Mouse (Mus musculus) neural tube, embryonic 11.5 days (tissue): ENCODE measurements at regions not wholly inside any gene's neighbourhood (a gene's known extent, or its start where the extent isn't known, plus 50 kb on each side); places are given as distances from the start of the nearest gene placed in this dataset.

Experiments used
- ATAC-seq: fragments of 200-750 bp; cut with Nextera tagmentation; 2 replicates; pipeline ENCODE4 v1.8.0; 2017; ENCODE audit warnings: moderate number of reproducible peaks, mild to moderate bottlenecking, moderate TSS enrichment, moderate library complexity; ENCODE audit not compliant: insufficient read depth, low FRiP score, low TSS enrichment
- DNase-seq: peaks from one replicate; pipeline ENCODE4 v3.0.0-alpha.2; 2015; ENCODE audit warnings: low spot score
- H3K27ac ChIP-seq: fragments of 300-500 bp; sonication (generic); 2 replicates; pipeline ENCODE4 v1.5.1; 2014; ENCODE audit warnings: low read depth, mild to moderate bottlenecking, low read length
- H3K27me3 ChIP-seq: fragments of 300-500 bp; sonication (generic); 2 replicates; pipeline ENCODE4 v1.6.1; 2014; ENCODE audit warnings: mild to moderate bottlenecking, low read length, mixed read lengths; ENCODE audit not compliant: control insufficient read depth, insufficient read depth
- H3K36me3 ChIP-seq: fragments of 300-500 bp; sonication (generic); 2 replicates; pipeline ENCODE4 v1.6.1; 2014; ENCODE audit warnings: mild to moderate bottlenecking, low read length, moderate library complexity, mixed read lengths; ENCODE audit not compliant: control insufficient read depth, insufficient read depth
- H3K4me1 ChIP-seq: fragments of 300-500 bp; sonication (generic); 2 replicates; pipeline ENCODE4 v1.6.1; 2014; ENCODE audit warnings: low read length, mixed read lengths; ENCODE audit not compliant: control insufficient read depth, insufficient read depth
- H3K4me2 ChIP-seq: fragments of 300-500 bp; sonication (generic); 2 replicates; pipeline ENCODE4 v1.6.1; 2014; ENCODE audit warnings: low read depth, mild to moderate bottlenecking, moderate library complexity
- H3K4me3 ChIP-seq: fragments of 300-500 bp; sonication (generic); 2 replicates; pipeline ENCODE4 v1.5.1; 2014; ENCODE audit warnings: low read depth, low read length
- H3K9ac ChIP-seq: fragments of 300-500 bp; sonication (generic); 2 replicates; pipeline ENCODE4 v1.6.1; 2014; ENCODE audit warnings: mild to moderate bottlenecking, low read length
- H3K9me3 ChIP-seq: fragments of 300-500 bp; sonication (generic); 2 replicates; pipeline ENCODE4 v1.6.1; 2016; ENCODE audit warnings: low read length; ENCODE audit not compliant: control insufficient read depth
- WGBS: fragments of 180-500 bp; shearing (Covaris S2); extraction: QIAGEN DNeasy Blood & Tissue Kit; methylation state at CpG from one replicate; pipeline ENCODE4 v1.1.7; 2014; 5-methylcytosine and 5-hydroxymethylcytosine counted together

- Histone ChIP-seq H3K4me1 (no peaks in the 10 kb centered on the region), H3K9me3 (no peaks in the 10 kb centered on the region), H3K9ac (no peak overlapping the region), H3K27ac (no peak overlapping the region), H3K4me3 (no peak overlapping the region), H3K27me3 (no peaks in the 10 kb centered on the region), H3K4me2 (no peak overlapping the region), H3K36me3 (no peaks in the 10 kb centered on the region)
- 82% methylated on average over 4 of the region's 4 CpGs for WGBS
- DNase-seq, result no peak
- no peak for ATAC-seq
These were observed 780.5 kb downstream of the Stpg2 start for GRCm38 (mm10) chr3:139985830-139986481.

- Histone ChIP-seq H3K4me3 (no peak overlapping the region), H3K36me3 (no peaks in the 10 kb centered on the region), H3K9ac (no peak overlapping the region), H3K4me1 (no peaks in the 10 kb centered on the region), H3K27ac (no peak overlapping the region), H3K4me2 (no peak overlapping the region), H3K27me3 (no peaks in the 10 kb centered on the region), H3K9me3 (no peaks in the 10 kb centered on the region)
- no peak for DNase-seq
- 75% methylated on average over 1 of the region's 1 CpGs for WGBS
- ATAC-seq, result no peak
These were observed 783.4 kb downstream of the Stpg2 start for GRCm38 (mm10) chr3:139988938-139989337.

DNA sequence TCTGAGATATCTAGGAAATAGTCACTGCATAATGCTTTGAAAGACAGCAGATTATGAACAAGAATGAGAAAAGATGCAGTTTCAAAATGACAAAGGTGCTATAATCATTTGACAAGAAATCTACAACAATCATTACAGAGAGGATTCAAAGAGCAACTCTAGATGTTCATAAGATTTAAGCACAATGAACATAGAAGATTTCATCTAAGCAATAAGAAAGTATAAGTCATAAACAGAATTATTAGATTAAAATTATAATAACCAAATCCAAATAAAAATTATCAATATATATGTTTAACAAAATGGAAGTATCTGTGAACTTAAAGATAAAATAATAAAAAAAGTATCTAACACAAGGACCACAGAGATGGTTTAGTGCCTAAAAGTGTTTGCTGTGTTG, 783.9 kb downstream of the Stpg2 start:
- no peak for ATAC-seq
- H3K4me3 ChIP-seq, result no peak overlapping the region

GRCm38 (mm10) chr3:140012522-140012921, 807.0 kb downstream of the Stpg2 start:
- ATAC-seq, result no peak
- no peaks in the 10 kb centered on the region for H3K9me3 ChIP-seq
- 79% methylated on average over 2 of the region's 2 CpGs for WGBS

More for the DNA sequence above, 783.9 kb downstream of the Stpg2 start:
- Histone ChIP-seq H3K27ac (no peak overlapping the region), H3K9ac (no peak overlapping the region), H3K36me3 (no peaks in the 10 kb centered on the region), H3K4me1 (no peaks in the 10 kb centered on the region), H3K27me3 (no peaks in the 10 kb centered on the region), H3K4me2 (no peak overlapping the region), H3K9me3 (no peaks in the 10 kb centered on the region)
- DNase-seq, result no peak

GRCm38 (mm10) chr3:140034101-140034500, 828.6 kb downstream of the Stpg2 start:
- no peak overlapping the region for H3K4me3 ChIP-seq
- H3K4me1 ChIP-seq, result no peaks in the 10 kb centered on the region
- no peaks in the 10 kb centered on the region for H3K9me3 ChIP-seq
- no peak overlapping the region for H3K4me2 ChIP-seq
- DNase-seq (no peak), ATAC-seq (no peak)
- 93% methylated on average over 3 of the region's 3 CpGs for WGBS
- no peaks in the 10 kb centered on the region for H3K27me3 ChIP-seq
- H3K27ac ChIP-seq, result no peak overlapping the region
- H3K9ac ChIP-seq, result no peak overlapping the region
- no peaks in the 10 kb centered on the region for H3K36me3 ChIP-seq

More at GRCm38 (mm10) chr3:140012522-140012921, 807.0 kb downstream of the Stpg2 start:
- DNase-seq, result no peak
- Histone ChIP-seq H3K9ac (no peak overlapping the region), H3K4me1 (no peaks in the 10 kb centered on the region), H3K36me3 (no peaks in the 10 kb centered on the region), H3K27me3 (no peaks in the 10 kb centered on the region), H3K4me3 (no peak overlapping the region), H3K4me2 (no peak overlapping the region), H3K27ac (no peak overlapping the region)

- Histone ChIP-seq H3K27me3 (no peaks in the 10 kb centered on the region), H3K36me3 (no peaks in the 10 kb centered on the region), H3K4me1 (no peaks in the 10 kb centered on the region), H3K4me2 (no peak overlapping the region), H3K9me3 (no peaks in the 10 kb centered on the region), H3K27ac (no peak overlapping the region), H3K4me3 (no peak overlapping the region), H3K9ac (no peak overlapping the region)
- WGBS, result 49% methylated on average over 2 of the region's 2 CpGs
- DNase-seq (no peak), ATAC-seq (0 out of 2 replicates have a peak, but pooled peaks have one; percentile 30)
These were observed 829.6 kb downstream of the Stpg2 start for GRCm38 (mm10) chr3:140035142-140035541.

DNA sequence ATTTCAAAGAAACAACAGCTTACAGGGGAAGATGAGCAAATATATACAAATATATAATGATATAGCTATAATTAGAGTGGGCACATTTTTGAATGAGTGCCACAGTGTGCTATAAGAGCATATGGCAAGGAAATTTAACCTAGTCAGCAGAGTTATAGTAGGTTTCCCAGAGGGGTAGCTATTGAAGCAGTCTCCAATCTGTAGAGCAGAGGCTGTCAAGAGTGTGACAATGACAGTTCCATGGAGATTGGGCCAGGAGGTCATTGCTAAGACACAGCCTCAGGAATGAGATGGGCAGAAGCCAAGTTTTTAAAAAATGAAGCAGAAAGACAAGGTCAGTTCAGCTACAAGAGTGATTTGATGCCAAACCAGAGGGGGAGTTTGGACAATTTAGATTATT, 839.4 kb downstream of the Stpg2 start:
- Histone ChIP-seq H3K9me3 (no peaks in the 10 kb centered on the region), H3K27ac (no peak overlapping the region), H3K4me3 (no peak overlapping the region), H3K36me3 (no peaks in the 10 kb centered on the region), H3K4me2 (no peak overlapping the region), H3K9ac (no peak overlapping the region), H3K4me1 (no peaks in the 10 kb centered on the region), H3K27me3 (no peaks in the 10 kb centered on the region)
- ATAC-seq, result no peak
- DNase-seq, result no peak

GRCm38 (mm10) chr3:140054634-140055033, 849.1 kb downstream of the Stpg2 start:
- Histone ChIP-seq H3K9me3 (no peaks in the 10 kb centered on the region), H3K4me2 (no peak overlapping the region), H3K27ac (no peak overlapping the region), H3K4me1 (0 out of 2 replicates have a peak, but pooled peaks cover 4% of the 10 kb centered on the region), H3K27me3 (no peaks in the 10 kb centered on the region), H3K9ac (no peak overlapping the region), H3K36me3 (no peaks in the 10 kb centered on the region), H3K4me3 (no peak overlapping the region)
- DNase-seq (no peak), ATAC-seq (no peak)
- 66% methylated on average over 1 of the region's 1 CpGs for WGBS

DNA sequence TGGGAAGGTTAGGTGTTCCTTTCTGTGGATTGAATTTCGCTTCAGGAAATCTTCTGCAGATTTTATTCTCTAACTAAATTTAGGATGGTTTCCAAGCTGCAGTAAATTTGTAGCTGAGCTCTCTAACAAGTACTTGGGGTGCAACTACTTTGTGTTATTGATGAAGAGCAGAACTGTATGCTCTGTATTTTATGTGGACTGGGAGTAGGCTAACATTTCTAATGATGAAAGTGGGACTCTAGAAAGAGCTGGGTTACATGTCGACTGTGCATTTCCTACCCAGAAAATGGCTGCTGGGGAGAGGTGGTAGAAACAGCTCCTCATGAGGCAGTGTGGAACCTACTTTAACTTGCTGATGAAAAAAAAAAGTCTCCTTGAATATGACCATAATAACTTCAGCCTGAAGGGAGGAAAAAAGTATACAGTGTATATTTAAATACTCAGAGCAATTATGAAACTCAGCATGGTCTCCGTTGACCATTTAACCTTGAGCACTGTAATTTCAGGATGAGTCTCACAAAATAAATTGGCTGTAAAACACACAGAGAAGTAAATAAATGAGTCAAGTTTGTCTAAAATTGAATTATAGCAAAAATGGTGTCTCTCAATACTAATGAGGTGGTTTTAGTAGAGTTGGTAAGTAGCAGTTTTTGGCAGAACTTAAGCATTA, 852.6 kb downstream of the Stpg2 start:
- DNase-seq (no peak), ATAC-seq (no peak)
- H3K27me3 ChIP-seq, result no peaks in the 10 kb centered on the region
- no peak overlapping the region for H3K9ac ChIP-seq
- no peak overlapping the region for H3K4me2 ChIP-seq
- no peaks in the 10 kb centered on the region for H3K4me1 ChIP-seq
- no peak overlapping the region for H3K27ac ChIP-seq
- WGBS, result 87% methylated on average over 3 of the region's 3 CpGs
- no peak overlapping the region for H3K4me3 ChIP-seq
- no peaks in the 10 kb centered on the region for H3K36me3 ChIP-seq
- no peaks in the 10 kb centered on the region for H3K9me3 ChIP-seq
